Mouse (Mus musculus) retina, adult 2 months (tissue): ENCODE results near the gene Upk1b.
"Not testable (repeated sequence)": the region's sequence is repeated elsewhere in the genome, so short reads cannot be mapped to it uniquely, and the experiment has no call there.

Source experiments
- DNase-seq: peaks from one replicate; pipeline ENCODE4 v3.0.0-alpha.2; 2012; ENCODE audit warnings: low read depth, low spot score

Upk1b gene

DNA sequence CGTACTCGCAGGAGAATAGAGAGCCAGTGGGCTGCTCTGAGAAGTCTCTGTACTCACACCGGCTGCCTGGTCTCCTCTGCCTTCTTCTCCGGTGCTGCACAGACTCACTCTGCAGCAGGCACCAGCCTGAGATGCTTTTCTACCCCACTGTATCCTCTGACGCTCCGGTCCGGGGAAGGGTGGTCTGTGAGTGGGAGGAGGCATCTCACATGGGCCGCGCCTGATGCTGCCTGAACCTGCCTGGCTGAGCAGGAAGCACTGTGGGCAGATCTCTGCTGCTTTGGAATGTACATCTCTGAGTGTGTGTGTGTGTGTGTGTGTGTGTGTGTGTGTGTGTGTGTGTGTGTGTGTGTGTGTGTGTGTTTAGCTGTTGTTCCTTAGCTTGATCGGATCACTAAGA lies at the start of gene Upk1b:
TSS of gene Upk1b (minus strand) at position 238 of the 400 bp plus-strand sequence.
- peak; percentile 11 for DNase-seq

GRCm38 (mm10) chr16:38828649-38829048 lies 28.5 kb upstream of the Upk1b start, which contains the start of gene 4930435E12Rik:
4930435E12Rik (minus strand) TSS chr16:38828749.
- no peak for DNase-seq

GRCm38 (mm10) chr16:38812521-38812920 lies 12.4 kb upstream of the Upk1b start:
- peak; percentile 40 for DNase-seq

GRCm38 (mm10) chr16:38810196-38810595 lies 10.1 kb upstream of the Upk1b start:
- no peak for DNase-seq

GRCm38 (mm10) chr16:38807796-38808195 lies 7.7 kb upstream of the Upk1b start:
- not testable (repeated sequence) for DNase-seq

GRCm38 (mm10) chr16:38798957-38799450 lies 1.1 kb downstream of the Upk1b start:
- no peak for DNase-seq

GRCm38 (mm10) chr16:38793120-38793519 lies 7.0 kb downstream of the Upk1b start:
- DNase-seq = no peak

DNA sequence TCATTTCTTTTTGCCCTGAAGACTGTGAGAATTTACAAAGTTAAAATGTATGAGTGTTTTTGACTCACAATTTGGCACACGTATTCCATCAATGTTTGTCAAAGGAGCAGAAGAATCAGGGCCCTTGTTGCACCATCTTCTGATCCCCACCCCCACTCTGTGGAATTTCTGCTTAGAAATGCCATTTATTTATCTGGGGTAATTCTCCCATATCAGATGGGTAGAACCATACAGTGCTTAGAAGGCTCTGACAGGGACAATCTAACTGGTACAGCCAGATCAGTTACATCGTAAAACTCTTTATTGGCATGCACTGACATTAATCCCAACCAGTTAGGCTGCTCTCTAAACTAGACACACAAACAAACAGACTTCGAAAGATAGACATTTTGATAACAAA lies 10.2 kb downstream of the Upk1b start:
- DNase-seq = no peak

DNA sequence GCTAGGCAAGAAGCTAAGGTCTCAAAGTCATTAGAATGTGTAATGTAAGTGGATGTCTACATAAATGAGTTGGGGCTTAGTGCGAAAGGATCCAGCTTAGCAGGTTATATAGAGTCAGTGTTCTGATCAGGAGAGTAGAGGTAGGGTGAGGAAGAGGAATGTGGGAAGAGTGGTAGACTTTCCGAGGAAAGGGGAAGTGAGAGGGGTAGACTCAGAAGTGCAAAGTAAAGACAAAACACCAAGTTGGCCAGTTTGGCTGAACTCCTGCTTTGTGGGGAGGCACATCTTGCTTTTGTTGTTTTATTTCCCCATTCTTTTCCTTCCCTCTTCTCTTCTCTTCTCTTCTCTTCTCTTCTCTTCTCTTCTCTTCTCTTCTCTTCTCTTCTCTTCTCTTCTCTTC lies 11.1 kb downstream of the Upk1b start:
- DNase-seq = no peak

DNA sequence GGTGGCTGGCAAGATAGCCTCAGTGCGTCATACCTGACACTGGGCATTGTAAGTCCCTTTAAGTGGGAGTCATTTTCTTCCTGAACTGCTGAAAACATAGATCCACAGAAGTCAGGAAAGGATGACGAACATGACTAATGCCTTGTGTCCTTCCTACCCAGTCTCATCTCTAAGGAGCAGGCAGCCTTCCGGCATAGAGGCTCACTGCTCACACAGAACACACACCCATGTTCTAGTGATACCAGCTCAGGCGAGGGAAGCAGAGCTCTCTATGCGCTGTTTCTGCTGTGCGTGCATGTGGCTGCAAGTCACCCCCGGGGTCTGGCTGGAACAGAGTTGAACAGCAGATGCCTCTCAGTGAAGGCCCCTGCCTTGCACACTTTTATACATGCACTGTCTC lies 14.8 kb downstream of the Upk1b start:
- no peak for DNase-seq

DNA sequence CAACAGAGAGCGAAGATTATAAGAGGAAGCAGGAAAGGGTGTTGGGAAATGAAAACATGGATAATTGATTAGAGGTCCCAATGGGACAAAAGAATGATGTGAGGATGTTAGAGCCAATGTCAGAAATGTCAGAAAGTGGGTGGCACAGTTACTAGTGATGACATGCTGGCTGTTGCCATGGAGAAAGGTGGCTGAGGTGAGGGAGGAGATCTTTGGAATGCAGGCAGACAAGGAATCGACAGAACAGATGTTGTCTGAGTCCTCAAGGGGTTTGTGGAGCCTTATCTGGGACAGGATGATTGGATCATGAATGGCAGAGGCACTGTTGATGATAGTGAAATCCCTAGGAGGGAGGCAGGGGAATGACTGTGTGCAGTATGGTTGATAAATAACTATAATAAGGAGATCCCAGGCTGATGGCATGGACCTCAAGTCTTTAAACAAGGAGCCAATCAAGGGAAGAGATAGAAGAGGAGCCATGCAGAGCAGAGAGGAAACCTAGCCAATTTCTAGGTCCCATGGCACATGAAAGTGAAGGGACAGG lies 17.5 kb downstream of the Upk1b start:
- no peak for DNase-seq

GRCm38 (mm10) chr16:38781946-38782345 lies 18.2 kb downstream of the Upk1b start:
- no peak for DNase-seq

DNA sequence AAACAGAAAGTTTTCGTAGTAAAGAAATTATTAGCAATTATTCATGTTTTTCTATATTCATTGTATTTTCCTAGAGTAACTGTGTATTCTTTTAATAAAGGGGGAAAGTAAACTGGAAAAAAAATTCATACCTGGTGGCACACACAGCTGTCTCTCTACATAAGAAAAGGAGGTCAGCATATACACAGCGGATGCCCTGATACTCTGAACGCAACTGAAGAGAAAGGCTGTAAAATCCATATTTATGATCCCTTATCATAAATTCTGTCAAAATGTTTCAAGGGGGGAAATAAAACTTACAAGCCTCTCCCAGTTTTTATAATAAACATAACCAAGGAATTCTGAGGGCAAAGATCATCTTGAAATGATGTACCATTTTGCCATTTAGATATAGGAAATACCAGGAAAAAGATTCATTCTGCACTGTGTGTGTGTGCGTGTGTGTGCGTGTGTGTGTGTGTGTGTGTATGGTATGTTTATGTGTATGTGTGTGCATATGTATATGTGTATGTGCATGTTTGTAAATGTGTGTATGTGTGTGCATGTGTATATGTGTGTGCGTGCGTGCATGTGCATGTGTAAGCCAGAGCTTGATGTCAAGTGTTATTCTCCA lies 19.1 kb downstream of the Upk1b start:
- DNase-seq = no peak

GRCm38 (mm10) chr16:38776342-38776741 lies 23.8 kb downstream of the Upk1b start:
- no peak for DNase-seq

GRCm38 (mm10) chr16:38774964-38775746 lies 25.0 kb downstream of the Upk1b start:
- DNase-seq = no peak

DNA sequence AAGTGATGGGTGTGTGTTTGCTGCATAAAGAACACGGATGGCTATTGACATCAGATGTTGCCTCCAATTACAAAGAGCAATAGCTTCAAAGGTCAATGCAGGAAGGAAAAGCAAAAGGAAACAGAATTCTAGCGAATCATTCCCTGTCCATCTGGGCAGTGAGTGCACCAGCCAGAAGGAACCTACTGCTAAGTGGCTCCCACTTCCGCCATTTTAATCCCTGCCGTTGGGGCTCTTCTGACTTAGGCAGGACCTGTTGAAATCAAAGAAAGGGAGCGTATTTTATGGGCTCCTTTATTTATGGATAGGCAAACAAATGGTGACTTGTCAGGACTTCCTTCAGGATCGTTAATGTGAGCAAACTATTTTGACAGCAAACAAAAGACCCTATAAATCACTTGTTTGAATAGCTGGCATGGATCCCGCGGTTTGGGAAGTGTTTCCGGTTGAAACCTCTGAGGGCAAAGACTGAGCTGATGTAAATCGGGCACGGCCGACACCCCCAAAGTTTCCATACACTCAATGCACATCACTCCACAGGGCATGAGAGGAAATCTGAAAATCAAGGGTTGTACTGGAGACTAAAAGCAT lies 27.1 kb downstream of the Upk1b start:
- no peak for DNase-seq

GRCm38 (mm10) chr16:38771145-38771544 lies 29.0 kb downstream of the Upk1b start:
- no peak for DNase-seq

DNA sequence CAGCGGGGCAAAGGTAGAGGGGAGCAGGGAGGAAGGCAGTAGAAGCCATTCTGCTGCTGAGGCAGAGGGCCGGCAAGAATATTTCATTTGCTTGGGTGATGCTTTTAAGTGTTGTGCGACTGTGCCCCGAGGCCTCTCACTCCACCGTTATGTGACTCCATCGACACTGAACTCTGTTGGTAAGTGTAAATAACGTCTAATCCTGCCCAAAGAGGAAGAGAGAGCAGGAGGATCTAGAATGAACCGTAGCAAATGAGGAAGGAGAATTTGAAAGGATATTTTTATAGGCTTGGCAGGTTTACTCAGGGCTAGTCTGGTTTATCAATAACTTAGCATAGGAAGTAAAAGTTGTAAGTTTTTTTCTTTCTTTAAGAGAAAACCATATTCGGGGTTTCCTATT lies 30.6 kb downstream of the Upk1b start:
- DNase-seq = no peak

DNA sequence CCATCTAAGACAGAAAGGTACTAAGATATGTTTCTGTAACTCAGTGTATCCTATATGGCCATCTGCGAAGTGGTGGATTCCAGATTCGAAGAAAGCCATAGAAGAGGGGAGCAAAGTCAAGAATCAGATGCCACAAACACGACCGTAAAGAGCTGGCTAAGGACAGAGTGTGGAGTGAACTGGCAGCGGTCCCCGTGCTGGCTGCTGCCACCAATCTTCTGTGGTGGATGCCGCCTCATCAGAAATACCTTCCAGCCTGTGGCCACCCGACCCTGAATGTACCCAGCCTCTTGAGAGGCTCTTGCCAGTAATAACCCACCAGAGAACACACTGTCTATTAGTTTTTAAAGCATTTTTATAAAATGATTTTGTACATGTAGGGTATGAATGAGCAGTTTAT lies 31.7 kb downstream of the Upk1b start:
- no peak for DNase-seq

DNA sequence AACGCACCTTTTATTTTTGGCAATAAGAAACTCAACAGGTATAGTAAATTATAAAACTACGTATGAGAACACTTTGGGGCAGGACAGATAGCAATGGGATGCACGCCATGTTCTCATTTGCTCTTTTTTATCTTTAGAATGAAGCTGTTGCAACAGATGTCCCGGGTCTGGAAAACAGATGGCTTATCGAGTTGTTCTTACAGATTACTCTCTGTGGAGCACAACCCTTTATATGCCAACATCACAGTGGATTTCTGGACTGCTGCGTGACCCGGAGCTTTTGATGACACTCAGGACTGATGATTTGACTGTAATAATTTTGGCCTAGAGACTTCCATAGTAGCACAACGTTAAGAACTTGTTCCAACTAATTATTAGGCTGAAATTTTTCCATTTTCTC lies 32.4 kb downstream of the Upk1b start:
- no peak for DNase-seq

GRCm38 (mm10) chr16:38766671-38767070 lies 33.5 kb downstream of the Upk1b start:
- DNase-seq = no peak

GRCm38 (mm10) chr16:38763508-38763907 lies 36.6 kb downstream of the Upk1b start:
- no peak for DNase-seq
